Mouse (Mus musculus) neural tube, embryonic 11.5 days (tissue): ENCODE results near the gene Gck. TPM values are rescaled to one million over a fixed set of nuclear protein-coding genes. Genes with fewer than 3 reads are reported as not detected.

ENCODE experiments used
- ATAC-seq: fragments of 200-750 bp; cut with Nextera tagmentation; 2 replicates; pipeline ENCODE4 v1.8.0; 2017; ENCODE audit warnings: moderate number of reproducible peaks, mild to moderate bottlenecking, moderate TSS enrichment, moderate library complexity; ENCODE audit not compliant: insufficient read depth, low FRiP score, low TSS enrichment
- DNase-seq: peaks from one replicate; pipeline ENCODE4 v3.0.0-alpha.2; 2015; ENCODE audit warnings: low spot score
- H3K27ac ChIP-seq: fragments of 300-500 bp; sonication (generic); 2 replicates; pipeline ENCODE4 v1.5.1; 2014; ENCODE audit warnings: low read depth, mild to moderate bottlenecking, low read length
- H3K27me3 ChIP-seq: fragments of 300-500 bp; sonication (generic); 2 replicates; pipeline ENCODE4 v1.6.1; 2014; ENCODE audit warnings: mild to moderate bottlenecking, low read length, mixed read lengths; ENCODE audit not compliant: control insufficient read depth, insufficient read depth
- H3K36me3 ChIP-seq: fragments of 300-500 bp; sonication (generic); 2 replicates; pipeline ENCODE4 v1.6.1; 2014; ENCODE audit warnings: mild to moderate bottlenecking, low read length, moderate library complexity, mixed read lengths; ENCODE audit not compliant: control insufficient read depth, insufficient read depth
- H3K4me1 ChIP-seq: fragments of 300-500 bp; sonication (generic); 2 replicates; pipeline ENCODE4 v1.6.1; 2014; ENCODE audit warnings: low read length, mixed read lengths; ENCODE audit not compliant: control insufficient read depth, insufficient read depth
- H3K4me2 ChIP-seq: fragments of 300-500 bp; sonication (generic); 2 replicates; pipeline ENCODE4 v1.6.1; 2014; ENCODE audit warnings: low read depth, mild to moderate bottlenecking, moderate library complexity
- H3K4me3 ChIP-seq: fragments of 300-500 bp; sonication (generic); 2 replicates; pipeline ENCODE4 v1.5.1; 2014; ENCODE audit warnings: low read depth, low read length
- H3K9ac ChIP-seq: fragments of 300-500 bp; sonication (generic); 2 replicates; pipeline ENCODE4 v1.6.1; 2014; ENCODE audit warnings: mild to moderate bottlenecking, low read length
- H3K9me3 ChIP-seq: fragments of 300-500 bp; sonication (generic); 2 replicates; pipeline ENCODE4 v1.6.1; 2016; ENCODE audit warnings: low read length; ENCODE audit not compliant: control insufficient read depth
- WGBS: fragments of 180-500 bp; shearing (Covaris S2); extraction: QIAGEN DNeasy Blood & Tissue Kit; methylation state at CpG from one replicate; pipeline ENCODE4 v1.1.7; 2014; 5-methylcytosine and 5-hydroxymethylcytosine counted together
- polyA plus RNA-seq: library from polyadenylated mRNA; unstranded; fragments of >200 nt; fragmentation: Nextera tagmentation; extraction: Ambion mirVana; gene quantifications from 2 replicates; pipeline ENCODE4 v1.2.1, GENCODE M21; 2014

Gene Gck
- polyA plus RNA-seq, 1 experiment from 2014 or later, result 0.88 TPM

DNA sequence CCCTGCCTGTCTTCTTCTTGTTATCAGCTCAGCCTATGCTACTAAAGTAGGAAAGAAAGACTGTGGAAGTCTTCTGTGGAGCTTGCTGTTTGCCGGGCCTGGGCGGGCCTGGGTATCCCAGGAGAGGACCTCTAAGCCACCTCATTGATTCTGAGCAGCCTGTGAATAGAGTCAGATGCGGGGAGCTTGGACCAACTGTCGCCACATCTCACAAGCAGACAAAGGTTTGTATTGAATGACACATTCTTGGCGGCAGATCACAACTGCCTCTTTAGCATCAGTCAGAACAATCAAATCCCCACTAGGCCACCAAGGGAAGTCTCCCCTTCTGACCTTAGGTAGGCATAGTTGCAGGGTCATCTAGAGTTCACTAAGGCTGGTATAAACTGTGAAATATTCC lies 62.6 kb downstream of the Gck start:
- no peak overlapping the region for H3K4me3 ChIP-seq
- DNase-seq, result peak; percentile 46

DNA sequence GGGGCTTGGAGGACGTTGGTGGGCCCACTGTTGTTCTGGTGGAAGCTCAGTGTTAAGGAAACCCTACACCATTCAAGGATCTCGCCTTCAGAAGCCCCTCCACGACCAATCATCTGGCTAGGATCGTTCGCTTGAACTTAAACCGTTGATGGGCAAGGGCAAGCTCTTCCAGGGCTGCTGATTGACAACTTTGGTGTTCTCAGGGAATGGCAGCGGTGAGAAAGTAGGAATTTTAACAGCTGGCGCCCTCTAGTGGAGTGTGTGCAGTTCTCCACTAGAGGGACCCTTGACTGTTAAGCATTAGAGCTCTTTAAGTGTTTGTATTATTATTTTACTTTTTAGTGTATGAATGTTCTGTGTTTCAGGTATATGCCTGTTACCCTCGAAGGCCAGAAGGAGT lies 63.7 kb downstream of the Gck start:
- no peaks in the 10 kb centered on the region for H3K27me3 ChIP-seq
- 25% methylated on average over 9 of the region's 9 CpGs for WGBS
- no peak overlapping the region for H3K4me3 ChIP-seq
- no peaks in the 10 kb centered on the region for H3K36me3 ChIP-seq
- H3K9me3 ChIP-seq, result no peaks in the 10 kb centered on the region
- no peak overlapping the region for H3K4me2 ChIP-seq
- peaks cover 17% of the 10 kb centered on the region for H3K4me1 ChIP-seq
- no peak overlapping the region for H3K9ac ChIP-seq
- H3K27ac ChIP-seq, result no peak overlapping the region; the same call in 1 of the 2 replicates
- ATAC-seq (no peak), DNase-seq (peak; percentile 63)

More for the DNA sequence above, 62.6 kb downstream of the Gck start:
- Histone ChIP-seq H3K4me2 (no peak overlapping the region), H3K27me3 (no peaks in the 10 kb centered on the region), H3K9me3 (no peaks in the 10 kb centered on the region), H3K4me1 (peaks cover 20% of the 10 kb centered on the region), H3K27ac (peak overlapping the region; percentile 64), H3K36me3 (no peaks in the 10 kb centered on the region), H3K9ac (no peak overlapping the region)
- WGBS, result 23% methylated on average over 5 of the region's 5 CpGs
- ATAC-seq, result peak; percentile 23; the same call in 1 of the 2 replicates

DNA sequence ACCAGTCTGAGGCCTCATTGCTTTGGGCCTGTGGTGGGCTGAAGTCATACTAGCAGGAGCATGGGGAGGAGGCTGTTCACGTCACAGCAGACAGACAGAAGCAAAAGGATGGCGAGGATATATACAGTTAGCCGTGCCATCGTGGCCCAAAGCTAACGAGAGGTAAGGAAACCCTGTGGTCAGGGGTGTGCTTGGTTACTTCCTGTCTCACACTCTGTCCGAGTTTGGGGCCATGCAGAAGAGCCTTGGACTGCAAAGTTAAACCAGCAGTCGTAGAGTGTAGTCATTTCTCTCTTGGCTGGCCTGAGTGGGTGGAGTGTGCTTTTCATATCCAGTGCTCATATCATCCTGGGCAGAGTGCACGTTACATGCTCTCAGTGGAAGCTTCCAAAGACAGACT lies 67.4 kb downstream of the Gck start:
- no peak overlapping the region for H3K4me2 ChIP-seq
- no peaks in the 10 kb centered on the region for H3K36me3 ChIP-seq
- no peaks in the 10 kb centered on the region for H3K27me3 ChIP-seq
- 86% methylated on average over 8 of the region's 8 CpGs for WGBS
- H3K9ac ChIP-seq, result no peak overlapping the region
- H3K4me1 ChIP-seq, result peaks cover 17% of the 10 kb centered on the region
- no peaks in the 10 kb centered on the region for H3K9me3 ChIP-seq
- no peak overlapping the region for H3K4me3 ChIP-seq
- ATAC-seq, result no peak
- DNase-seq, result no peak
- no peak overlapping the region for H3K27ac ChIP-seq

DNA sequence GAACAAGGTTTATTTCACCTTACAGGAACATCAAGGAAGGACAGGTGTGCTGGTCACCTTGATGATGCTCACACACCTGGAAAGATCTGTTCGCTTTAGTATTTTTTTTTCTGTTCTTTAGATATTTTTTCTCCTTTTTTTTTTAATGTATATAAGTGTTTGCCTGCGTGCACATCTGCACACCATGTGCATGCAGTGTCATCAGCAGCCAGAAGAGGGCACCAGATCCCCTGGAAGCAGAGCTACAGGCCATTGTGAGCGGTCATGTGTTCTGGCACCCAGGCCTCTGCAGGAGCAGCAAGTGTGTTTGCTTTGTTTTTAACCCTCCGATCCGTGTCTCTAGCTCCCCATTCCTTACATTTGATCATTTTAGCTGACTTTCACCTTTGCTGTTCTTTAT lies 70.0 kb downstream of the Gck start:
- Histone ChIP-seq H3K9ac (no peak overlapping the region), H3K4me2 (no peak overlapping the region), H3K36me3 (peaks cover 1% of the 10 kb centered on the region; the same call in 1 of the 2 replicates), H3K9me3 (no peaks in the 10 kb centered on the region), H3K27me3 (no peaks in the 10 kb centered on the region), H3K4me1 (peaks cover 16% of the 10 kb centered on the region), H3K27ac (no peak overlapping the region), H3K4me3 (no peak overlapping the region)
- 46% methylated on average over 5 of the region's 5 CpGs for WGBS
- peak; percentile 66 for DNase-seq
- ATAC-seq, result no peak

DNA sequence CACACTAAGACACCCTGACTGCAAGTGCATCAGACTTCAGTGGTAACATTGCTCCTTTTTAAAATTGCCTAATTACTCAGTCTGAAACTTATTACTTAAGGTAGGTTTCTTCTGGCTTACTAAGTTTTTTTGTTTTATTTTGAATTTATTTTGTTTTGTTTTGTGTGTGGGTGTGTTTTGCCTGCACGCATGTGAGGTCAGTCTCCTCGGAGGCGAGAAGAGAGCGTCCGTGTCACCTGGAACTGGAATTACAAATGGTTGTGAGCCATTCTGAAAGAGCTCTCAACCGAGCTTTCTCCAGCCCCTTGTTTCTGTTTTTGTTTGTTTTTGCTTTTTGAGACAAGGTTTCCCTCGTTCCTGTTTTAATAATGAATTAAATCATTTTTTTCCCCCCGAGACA lies 71.2 kb downstream of the Gck start:
- Histone ChIP-seq H3K4me3 (peak overlapping the region; percentile 49), H3K4me1 (peaks cover 16% of the 10 kb centered on the region), H3K9ac (peak overlapping the region; percentile 54), H3K9me3 (no peaks in the 10 kb centered on the region), H3K27ac (peak overlapping the region; percentile 87), H3K27me3 (no peaks in the 10 kb centered on the region), H3K4me2 (peak overlapping the region; percentile 61), H3K36me3 (peaks cover 5% of the 10 kb centered on the region; the same call in 1 of the 2 replicates)
- no peak for DNase-seq
- ATAC-seq, result no peak; the same call in 1 of the 2 replicates
- 42% methylated on average over 8 of the region's 8 CpGs for WGBS

DNA sequence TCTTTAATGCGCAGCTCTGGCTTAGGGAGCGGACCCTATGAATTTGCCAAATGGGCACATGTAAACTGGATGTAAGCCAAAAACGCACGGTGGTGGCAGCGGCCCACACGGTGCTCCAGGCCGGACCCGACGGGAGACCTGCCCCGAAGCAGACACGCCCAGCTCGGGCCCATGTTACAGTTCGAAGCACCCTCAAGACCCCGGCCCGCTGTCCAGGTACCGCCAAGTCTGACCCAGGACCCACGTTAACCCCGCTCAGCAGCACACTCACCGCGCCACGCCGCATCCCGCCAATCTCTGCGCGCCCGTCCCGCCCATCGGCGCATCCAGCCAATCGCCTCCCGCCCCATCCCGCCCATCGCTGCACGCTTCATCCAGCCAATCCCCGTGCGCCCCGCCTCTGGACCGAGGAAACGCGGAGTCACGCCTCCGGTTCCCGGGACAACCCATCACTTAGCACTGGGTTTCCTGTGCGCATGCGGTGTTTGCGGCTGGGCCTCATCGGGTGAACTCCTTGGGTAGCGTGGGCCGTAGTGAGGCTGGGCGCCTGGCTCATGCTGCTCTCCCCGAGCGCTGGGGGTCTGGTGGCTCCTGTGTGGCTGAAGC lies 71.9 kb downstream of the Gck start, which contains the start of gene Pold2:
Pold2 (minus strand) TSS at position 372 of the 606 bp plus-strand sequence.
- H3K4me1 ChIP-seq, result peaks cover 16% of the 10 kb centered on the region
- H3K36me3 ChIP-seq, result peaks cover 7% of the 10 kb centered on the region; the same call in 1 of the 2 replicates
- peak; percentile 99 for DNase-seq
- H3K27ac ChIP-seq, result peak within 1 kb of the TSS; percentile 87
- no peaks in the 10 kb centered on the region for H3K9me3 ChIP-seq
- H3K4me3 ChIP-seq, result peak within 1 kb of the TSS; percentile 49
- H3K27me3 ChIP-seq, result no peaks in the 10 kb centered on the region
- under 1% methylated on average over 52 of the region's 52 CpGs for WGBS
- peak within 1 kb of the TSS; percentile 61 for H3K4me2 ChIP-seq
- ATAC-seq, result peak; percentile 99
- H3K9ac ChIP-seq, result peak within 1 kb of the TSS; percentile 54

DNA sequence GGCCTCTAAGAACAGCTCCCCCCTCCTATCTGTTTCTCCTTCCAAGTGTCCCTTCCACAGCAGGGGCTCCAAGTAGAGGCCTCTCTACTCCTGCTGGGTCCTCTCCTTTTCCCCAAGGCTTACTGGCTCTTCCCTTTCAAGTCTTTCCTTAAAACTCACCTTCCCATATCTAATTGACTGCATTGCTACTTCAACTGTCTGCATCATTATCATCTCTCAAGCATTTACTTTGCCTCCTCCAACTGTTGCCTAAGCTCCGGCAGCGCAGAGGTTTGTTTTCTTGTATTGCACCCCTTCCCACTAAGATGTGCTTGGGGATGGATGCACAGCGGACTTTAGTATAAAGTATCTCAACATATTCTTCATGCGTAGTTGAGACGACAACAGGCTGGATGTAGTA lies 72.5 kb downstream of the Gck start:
- Histone ChIP-seq H3K27ac (no peak overlapping the region), H3K27me3 (no peaks in the 10 kb centered on the region), H3K4me3 (peak overlapping the region; percentile 49), H3K36me3 (peaks cover 11% of the 10 kb centered on the region), H3K9me3 (no peaks in the 10 kb centered on the region), H3K4me1 (peaks cover 16% of the 10 kb centered on the region), H3K9ac (peak overlapping the region; percentile 35), H3K4me2 (peak overlapping the region; percentile 61)
- WGBS, result 5% methylated on average over 5 of the region's 5 CpGs
- no peak for DNase-seq
- ATAC-seq, result no peak

DNA sequence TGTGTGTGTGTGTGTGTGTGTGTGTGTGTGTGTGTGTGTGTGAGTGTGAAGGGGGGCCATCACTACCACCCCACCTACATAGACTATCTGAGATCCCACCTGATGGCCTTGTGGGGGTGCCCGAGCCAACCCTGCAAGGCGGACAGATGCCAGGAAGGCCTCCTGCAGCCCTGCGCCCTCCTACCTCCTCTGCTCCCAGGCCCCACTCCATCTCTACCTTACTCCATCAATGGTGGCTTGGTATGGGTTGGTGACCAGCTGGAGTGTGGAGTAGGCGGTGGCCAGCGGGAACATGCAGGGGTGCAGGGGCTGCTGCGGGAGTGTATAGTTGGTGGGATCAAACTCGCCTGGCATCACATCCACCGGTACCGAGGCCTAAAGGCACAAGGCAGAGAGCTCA lies 76.7 kb downstream of the Gck start:
- WGBS, result over 99% methylated on average over 9 of the region's 9 CpGs
- no peak for ATAC-seq
- H3K9me3 ChIP-seq, result no peaks in the 10 kb centered on the region
- H3K4me3 ChIP-seq, result no peak overlapping the region
- DNase-seq, result no peak
- peaks cover 11% of the 10 kb centered on the region for H3K4me1 ChIP-seq
- no peak overlapping the region for H3K27ac ChIP-seq
- H3K36me3 ChIP-seq, result peaks cover 13% of the 10 kb centered on the region
- no peak overlapping the region for H3K9ac ChIP-seq
- no peak overlapping the region for H3K4me2 ChIP-seq
- H3K27me3 ChIP-seq, result no peaks in the 10 kb centered on the region

DNA sequence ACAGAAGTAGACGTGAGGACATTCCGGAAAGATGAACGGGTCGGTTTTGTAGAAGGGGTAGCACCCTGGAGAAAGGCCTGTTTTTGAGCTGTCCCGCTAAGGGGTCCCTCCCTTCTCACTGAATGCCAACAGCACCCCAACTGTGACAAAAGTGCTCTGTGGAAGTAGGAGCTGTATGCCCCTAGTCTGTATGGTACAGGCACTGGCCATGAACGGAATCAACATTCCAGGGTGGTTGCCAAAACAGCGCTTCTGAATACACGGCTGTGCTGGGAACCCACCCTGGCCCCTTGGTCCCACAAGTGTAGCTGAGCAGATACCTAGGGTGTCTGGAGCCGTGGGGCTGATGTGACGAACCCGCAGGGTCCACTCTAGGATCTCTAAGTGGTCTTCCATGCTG lies 77.2 kb downstream of the Gck start:
- Histone ChIP-seq H3K36me3 (peaks cover 13% of the 10 kb centered on the region), H3K4me2 (no peak overlapping the region), H3K27ac (no peak overlapping the region), H3K4me1 (peaks cover 11% of the 10 kb centered on the region), H3K9me3 (no peaks in the 10 kb centered on the region), H3K27me3 (no peaks in the 10 kb centered on the region), H3K9ac (no peak overlapping the region), H3K4me3 (no peak overlapping the region)
- ATAC-seq (no peak), DNase-seq (no peak)
- 94% methylated on average over 11 of the region's 11 CpGs for WGBS
